Mouse (Mus musculus): ENCODE measurements around the gene Kctd15.

Gene Kctd15

GRCm38 (mm10) chr7:34663145-34663544, 6.6 kb upstream of the Kctd15 start:
- no peak for DNase-seq (ENCODE audit: low spot score)

GRCm38 (mm10) chr7:34662227-34662626, 5.7 kb upstream of the Kctd15 start:
- no peak for DNase-seq (ENCODE audit: low spot score)

DNA sequence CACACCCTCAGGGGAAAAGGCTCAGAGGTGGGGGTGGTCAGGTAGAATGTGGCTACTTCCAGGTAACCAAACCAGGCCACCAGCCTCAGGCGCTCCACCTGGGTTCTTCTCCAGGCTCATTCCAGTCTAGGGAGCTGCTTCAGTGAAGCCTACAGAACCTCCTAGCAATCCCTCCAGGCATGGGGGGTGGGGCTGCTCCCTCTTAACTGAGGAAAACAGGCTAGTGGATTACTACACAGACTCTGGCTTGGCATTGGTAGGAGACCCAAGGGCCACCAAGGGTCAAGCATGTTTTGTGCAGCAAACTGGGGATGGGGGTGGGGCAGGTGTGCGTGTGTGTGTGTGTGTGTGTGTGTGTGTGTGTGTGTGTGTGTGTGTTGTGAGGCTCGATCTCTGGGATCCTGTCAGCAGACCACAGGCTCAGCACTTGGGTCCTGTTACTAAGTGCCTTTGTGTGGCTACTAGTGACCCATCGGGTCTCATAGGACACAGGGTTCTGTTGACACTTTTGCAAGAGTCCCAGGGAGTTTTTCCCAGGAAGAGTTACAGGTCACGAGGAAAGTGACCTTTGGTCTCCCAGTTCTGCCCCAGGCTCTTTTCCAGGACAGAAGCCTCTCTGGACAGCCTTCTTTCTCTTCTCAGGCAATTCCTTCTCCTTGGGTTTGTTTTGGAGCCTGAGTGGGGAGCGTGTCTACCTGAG, 3.0 kb upstream of the Kctd15 start:
- DNase-seq (ENCODE audit: low spot score), result peak; percentile 69

- peak; percentile 82 for DNase-seq (ENCODE audit: low spot score)
Observed at GRCm38 (mm10) chr7:34655086-34655839, 1.3 kb downstream of the Kctd15 start.

GRCm38 (mm10) chr7:34654441-34655085, 2.0 kb downstream of the Kctd15 start:
- DNase-seq (ENCODE audit: low spot score), result peak; percentile 52

DNA sequence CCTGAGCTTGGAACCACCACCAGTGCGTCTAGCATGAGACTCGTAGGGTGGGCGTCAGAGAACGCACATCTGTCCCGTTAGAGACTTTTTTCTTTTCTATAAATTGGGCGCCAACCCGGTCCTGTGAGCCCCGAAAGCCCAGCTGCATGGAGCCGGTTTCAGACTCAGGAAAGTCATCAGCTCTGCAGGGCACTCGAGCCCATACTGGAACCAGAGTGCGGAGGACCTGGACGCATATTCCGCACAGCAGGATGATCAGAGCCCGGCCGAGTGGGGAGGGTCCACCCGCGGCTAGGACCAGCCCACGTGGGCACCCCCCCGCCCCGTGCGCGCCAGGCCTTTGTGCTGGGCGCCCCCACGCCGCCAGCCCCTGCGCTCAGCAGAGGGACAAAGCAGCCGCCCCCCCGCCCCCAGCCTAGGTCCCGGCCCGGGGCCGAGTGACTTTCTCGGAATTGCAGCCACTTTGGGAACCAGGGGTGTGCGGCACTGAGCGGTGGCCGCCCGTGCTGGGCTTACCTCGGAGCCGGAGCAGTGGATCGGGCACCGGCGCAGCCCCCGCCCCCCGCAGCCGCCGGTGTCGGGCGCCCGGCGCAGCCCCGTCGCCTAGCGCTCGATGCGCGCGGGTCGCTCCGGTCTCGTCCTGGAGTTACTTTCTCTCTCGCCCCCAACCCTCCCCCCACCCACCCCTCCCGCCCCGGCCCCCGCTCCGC, 2.6 kb downstream of the Kctd15 start:
- peak; percentile 15 for DNase-seq (ENCODE audit: low spot score)

DNA sequence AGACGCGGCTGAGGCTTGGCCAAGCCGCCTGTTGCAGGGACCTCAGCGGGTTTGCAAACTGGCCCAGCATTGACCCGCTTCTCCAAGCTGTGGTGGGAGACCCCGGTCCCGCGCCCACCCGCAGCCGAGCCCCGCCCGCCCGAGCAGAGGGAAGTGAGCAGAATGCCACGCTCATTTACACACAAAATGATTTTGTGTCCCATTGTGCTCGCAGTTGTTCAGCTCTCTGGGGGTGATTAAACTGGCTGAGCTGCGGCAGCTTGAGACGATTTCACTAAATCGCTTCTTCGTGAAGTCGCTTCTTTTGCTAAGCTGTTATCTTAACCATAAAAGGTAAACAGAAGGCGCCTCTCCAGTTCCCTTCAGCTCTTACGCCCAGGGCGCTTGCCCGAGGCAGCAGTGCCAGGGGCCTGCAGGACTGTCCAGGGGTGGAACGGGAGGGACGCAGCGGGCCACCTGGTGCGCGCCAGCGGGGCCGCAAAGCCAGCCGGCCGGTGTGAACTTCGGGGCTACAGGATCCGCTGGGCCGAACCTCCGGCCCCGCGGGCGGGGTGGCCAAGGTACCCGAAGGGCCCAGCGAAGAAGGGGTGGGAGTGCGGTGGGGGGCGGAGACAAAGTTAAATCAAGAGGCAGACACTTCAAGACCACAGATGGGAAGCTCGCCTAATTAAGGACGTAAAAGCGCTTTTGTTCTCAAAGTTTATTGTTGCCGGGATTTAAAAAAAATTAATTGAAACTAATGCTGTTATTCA, 3.6 kb downstream of the Kctd15 start:
- no peak for DNase-seq (ENCODE audit: low spot score)

DNA sequence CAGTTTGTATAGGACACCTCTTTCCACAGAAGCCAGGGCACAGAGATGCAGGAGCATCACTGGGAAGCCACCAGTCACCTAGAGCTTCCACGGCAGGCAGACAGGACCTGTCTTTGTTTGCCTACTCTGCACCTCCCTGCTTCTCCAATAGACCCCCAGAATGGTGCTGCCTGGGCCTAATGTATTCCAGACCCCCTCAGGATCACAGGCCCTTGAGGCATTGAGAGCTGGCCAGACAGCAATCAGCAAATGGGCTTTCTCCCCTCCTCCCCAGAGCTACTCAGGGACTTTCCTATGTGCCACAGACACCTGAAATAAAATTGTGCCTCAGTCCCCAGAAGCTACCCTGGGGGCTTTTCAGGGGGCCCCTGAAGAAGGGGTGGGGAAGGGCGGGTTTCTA, 5.2 kb downstream of the Kctd15 start:
- no peak for DNase-seq (ENCODE audit: low spot score)

DNA sequence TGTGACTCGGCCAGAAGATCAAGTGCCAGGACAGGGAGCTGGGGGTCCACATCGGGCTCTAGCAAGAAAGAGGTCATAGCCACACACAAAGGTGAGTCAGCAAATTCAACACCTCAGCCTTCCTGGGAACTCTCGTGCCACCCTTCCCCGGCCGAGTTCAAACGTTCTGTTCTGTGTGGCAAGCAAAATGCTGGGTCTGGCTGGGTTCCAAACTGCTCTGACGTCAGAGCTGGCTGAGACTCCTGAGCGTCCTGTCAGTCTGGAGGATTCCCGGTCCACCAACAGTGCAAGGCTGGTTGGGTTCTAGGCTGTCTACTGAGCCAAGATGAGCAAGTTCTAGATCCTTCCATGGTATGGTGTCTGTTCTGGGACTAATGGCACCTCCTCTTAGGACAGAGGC, 9.5 kb downstream of the Kctd15 start:
- peak; percentile 52 for DNase-seq (ENCODE audit: low spot score)

DNA sequence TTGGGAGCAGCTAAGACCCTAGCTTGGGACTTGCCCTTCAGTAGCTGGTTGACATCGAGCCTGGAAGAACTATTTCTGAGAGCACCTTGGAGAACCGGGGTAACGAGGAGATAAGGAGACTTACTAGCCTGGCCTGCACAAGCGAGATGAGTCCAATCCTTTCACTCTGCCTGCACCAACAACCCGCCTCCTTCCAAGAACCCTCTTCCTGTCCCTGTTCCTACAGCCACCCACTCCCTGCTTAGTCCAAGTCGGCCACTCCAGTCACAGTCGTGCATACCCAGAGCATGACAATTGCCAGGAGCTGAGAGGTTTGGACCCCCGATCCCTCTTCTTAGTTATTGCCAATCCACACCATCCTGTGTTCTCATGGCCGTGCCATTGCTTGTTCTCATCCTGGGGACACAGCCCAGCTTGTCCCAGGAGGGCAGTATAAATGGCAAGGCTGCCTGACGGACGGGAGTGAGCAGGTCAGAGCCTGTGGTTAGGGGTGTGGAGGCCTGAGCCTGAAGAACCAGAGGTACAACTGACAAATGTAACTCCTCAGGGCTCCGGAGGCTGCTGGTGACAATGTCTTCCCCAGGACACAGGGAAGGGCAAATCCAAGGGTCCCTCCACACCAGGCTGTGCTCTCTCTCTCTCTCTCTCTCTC, 10.3 kb downstream of the Kctd15 start:
- no peak for DNase-seq (ENCODE audit: low spot score)

DNA sequence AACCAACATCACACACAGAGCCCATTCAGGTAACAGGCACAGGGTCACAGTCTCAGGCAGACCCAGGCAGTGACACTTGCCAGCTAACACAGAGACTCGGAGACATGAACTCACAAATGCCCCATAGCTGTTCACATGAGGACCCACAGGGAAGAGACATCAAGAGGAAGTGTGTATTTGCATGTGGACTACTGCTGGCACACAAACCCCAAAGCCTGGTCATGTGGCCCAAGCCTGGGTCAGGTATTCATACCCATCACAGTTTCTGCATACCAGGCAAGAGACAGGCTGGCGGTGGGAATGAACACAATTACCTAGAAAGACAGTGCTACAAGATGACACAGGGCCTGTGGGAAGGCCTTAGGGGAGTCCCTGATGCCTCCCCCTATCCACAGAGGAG, 10.9 kb downstream of the Kctd15 start:
- no peak for DNase-seq (ENCODE audit: low spot score)

DNA sequence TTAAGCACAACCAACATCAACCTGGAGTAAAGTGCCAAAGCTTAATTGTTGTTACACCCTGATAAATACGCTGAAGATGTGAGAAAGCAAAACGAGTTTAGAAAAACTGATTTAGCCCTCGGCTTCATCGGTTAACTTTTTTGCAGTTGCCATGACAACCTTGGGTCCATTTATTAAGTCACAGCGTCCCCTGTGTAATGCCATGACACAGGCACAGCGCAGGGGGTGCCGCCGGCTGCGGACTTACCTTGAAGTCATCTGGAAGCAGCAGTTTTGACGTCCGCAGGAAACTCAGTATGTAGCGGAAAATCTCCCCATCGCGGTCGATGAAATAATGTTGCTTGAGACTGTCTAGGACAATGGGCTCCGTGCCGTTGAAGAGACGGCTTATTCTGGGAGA, 11.9 kb downstream of the Kctd15 start:
- no peak for DNase-seq (ENCODE audit: low spot score)

DNA sequence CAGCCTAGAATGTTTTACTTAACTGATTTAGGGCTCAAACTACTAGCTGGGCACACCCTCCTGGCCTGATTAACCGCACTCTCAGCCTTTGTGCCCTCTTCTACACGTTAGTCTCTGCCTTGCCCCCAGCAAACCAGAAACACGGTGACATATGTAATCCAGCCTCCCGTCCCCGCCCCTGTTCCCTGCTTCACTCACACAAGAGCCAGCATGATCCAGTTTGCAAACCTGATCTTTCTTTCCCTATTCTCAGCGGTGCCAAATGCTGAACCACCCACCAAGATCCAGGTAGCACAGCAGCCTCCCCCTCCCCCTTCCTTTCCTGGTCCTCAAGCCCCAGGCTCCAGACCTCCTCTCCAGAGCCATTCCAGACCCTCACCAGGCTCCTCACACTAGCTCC, 13.2 kb downstream of the Kctd15 start:
- no peak for DNase-seq (ENCODE audit: low spot score)

DNA sequence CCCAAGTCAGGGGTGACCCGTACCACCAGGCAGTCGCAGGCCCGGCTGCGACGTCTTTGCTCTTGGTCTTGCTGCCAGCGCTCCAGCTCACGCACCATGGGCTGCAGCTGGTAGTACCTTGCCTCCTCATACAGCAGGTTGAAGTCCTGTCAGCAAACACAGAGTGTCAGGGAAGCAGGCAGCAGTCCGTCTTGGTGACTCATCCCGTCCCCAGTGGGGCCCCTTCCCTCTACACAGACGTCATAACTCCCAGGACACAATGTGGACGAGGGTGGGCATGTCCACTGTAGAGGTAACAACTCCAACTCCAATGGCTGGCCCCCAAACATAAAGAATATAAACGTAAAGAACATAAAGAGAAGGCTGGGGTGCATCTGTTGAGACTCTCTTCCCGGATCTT, 14.6 kb downstream of the Kctd15 start:
- no peak for DNase-seq (ENCODE audit: low spot score)

DNA sequence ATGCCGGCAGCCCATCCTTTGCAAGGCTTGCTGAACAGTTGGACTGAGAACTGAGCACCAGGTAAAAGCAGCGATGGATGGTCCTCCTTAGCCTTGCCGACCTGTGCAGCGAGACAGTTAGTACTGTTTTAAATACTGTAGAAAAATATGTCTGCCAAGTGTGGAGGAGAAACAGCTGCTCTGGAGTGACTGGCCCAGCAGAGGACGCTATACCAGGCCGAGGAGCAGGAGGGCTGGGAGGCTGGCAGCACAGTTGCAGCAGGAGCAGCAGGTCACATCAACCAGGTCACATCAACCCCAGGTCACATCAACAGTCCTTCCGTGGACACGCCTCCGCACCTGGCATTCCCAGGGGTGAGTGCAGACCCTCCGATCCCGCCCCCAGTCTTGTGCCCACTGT, 16.7 kb downstream of the Kctd15 start:
- no peak for DNase-seq (ENCODE audit: low spot score)

DNA sequence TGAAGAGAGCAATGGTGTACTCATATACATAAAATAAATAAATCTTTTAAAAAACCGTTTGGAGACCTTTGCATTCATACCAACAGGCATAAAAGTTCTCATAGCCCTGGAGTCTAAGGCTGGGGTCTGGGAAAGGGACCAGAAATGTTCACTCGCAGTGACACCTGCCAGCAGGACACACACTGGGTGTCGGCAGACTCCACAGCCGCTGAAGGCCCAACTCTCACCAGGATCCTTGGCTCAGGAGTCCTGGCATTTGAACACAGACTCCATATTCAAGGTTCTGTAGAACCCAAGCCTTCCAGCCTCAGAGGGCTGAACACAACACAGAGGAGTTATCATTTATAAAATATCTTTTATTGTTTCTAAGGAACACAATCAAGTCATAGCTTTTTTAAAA, 19.9 kb downstream of the Kctd15 start:
- DNase-seq (ENCODE audit: low spot score), result no peak

DNA sequence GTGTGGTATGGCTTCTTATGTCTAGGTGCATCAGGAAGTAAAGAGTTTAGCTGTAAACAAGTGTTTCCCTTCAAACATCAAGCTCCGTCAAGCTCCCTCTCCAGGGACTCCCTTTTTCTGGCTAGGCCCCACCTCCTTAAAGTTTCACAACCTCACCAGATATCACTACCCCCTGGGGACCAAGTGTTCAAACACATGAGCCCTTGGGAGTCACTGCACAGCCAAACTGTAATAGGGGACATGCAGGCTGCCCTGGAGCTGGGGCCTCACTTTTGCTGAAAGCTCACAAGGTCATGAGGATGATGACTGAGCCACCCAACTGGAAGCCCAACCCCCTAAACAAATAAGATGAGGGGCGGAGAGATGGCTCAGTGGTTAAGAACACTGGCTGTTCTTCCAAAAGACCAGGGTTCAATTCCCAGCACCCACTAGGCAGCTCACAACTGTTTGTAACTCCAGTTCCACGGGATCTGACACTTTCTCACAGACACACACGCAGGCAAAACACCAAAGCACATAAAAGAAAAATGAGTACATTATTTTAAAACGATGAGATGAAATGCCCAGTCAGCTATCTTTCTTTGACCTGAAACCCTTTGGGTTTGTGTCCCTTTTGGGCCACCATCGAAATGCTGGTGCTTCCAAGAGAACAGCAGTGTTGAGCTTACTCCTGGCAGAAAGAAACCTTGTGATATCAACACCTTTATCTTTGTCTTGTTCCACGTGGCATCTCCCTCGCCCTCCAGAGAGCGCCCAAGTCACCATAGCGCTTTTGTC, 23.4 kb downstream of the Kctd15 start:
- no peak for DNase-seq (ENCODE audit: low spot score)

GRCm38 (mm10) chr7:34630211-34631085, 26.1 kb downstream of the Kctd15 start:
- peak; percentile 77 for DNase-seq (ENCODE audit: low spot score)

- DNase-seq (ENCODE audit: low spot score), result peak; percentile 18
Observed at GRCm38 (mm10) chr7:34629702-34630210, 26.8 kb downstream of the Kctd15 start.

Data from adipocyte (in vitro differentiated cells).